Mouse (Mus musculus) lung, embryonic 15.5 days (tissue): ENCODE data around the gene A730071L15Rik. TPM values are rescaled to one million over a fixed set of nuclear protein-coding genes. Genes with fewer than 3 reads are reported as not detected.
A peak's percentile ranks its signal among the peaks of the same experiment; 100 is the strongest.

ENCODE experiments used
- ATAC-seq: fragments of 200-750 bp; cut with Nextera tagmentation; 2 replicates; pipeline ENCODE4 v1.8.0; 2017; ENCODE audit warnings: moderate number of reproducible peaks, borderline replicate concordance; ENCODE audit not compliant: low FRiP score, low TSS enrichment; ENCODE audit errors: extremely low read depth
- H3K27ac ChIP-seq: fragments of 300-500 bp; sonication (generic); 2 replicates; pipeline ENCODE4 v1.5.1; 2015; ENCODE audit warnings: moderate library complexity, mild to moderate bottlenecking, inconsistent platforms
- H3K27me3 ChIP-seq: fragments of 300-500 bp; sonication (generic); 2 replicates; pipeline ENCODE4 v1.6.1; 2015; ENCODE audit warnings: inconsistent platforms
- H3K36me3 ChIP-seq: fragments of 300-500 bp; sonication (generic); 2 replicates; pipeline ENCODE4 v1.6.1; 2015; ENCODE audit warnings: inconsistent platforms
- H3K4me1 ChIP-seq: fragments of 300-500 bp; sonication (generic); 2 replicates; pipeline ENCODE4 v1.6.1; 2015; ENCODE audit warnings: inconsistent platforms
- H3K4me2 ChIP-seq: fragments of 300-500 bp; sonication (generic); 2 replicates; pipeline ENCODE4 v1.6.1; 2015; ENCODE audit warnings: inconsistent platforms, mild to moderate bottlenecking, moderate library complexity
- H3K4me3 ChIP-seq: fragments of 300-500 bp; sonication (generic); 2 replicates; pipeline ENCODE4 v1.5.1; 2015; ENCODE audit warnings: mild to moderate bottlenecking, inconsistent platforms
- H3K9ac ChIP-seq: fragments of 300-500 bp; sonication (generic); 2 replicates; pipeline ENCODE4 v1.6.1; 2015; ENCODE audit warnings: inconsistent platforms
- H3K9me3 ChIP-seq: fragments of 300-500 bp; sonication (generic); 2 replicates; pipeline ENCODE4 v1.6.1; 2016; ENCODE audit warnings: inconsistent platforms
- WGBS: fragments of 180-500 bp; shearing (Covaris S2); methylation state at CpG from one replicate; pipeline ENCODE4 v1.1.7; 2015; 5-methylcytosine and 5-hydroxymethylcytosine counted together
- polyA plus RNA-seq: library from polyadenylated mRNA; unstranded; fragments of >200 nt; fragmentation: Nextera tagmentation; extraction: Ambion mirVana; gene quantifications from 2 replicates; pipeline ENCODE4 v1.2.1, GENCODE M21; 2015

A730071L15Rik gene
- polyA plus RNA-seq, 1 experiment from 2014 or later = 0.42 TPM

GRCm38 (mm10) chr11:6187399-6187798, 12.4 kb upstream of the A730071L15Rik start:
- 79% methylated on average over 3 of the region's 3 CpGs for WGBS
- Histone ChIP-seq H3K4me2 (no peak overlapping the region), H3K27ac (no peak overlapping the region), H3K4me1 (peaks cover 12% of the 10 kb centered on the region; the same call in 1 of the 2 replicates), H3K27me3 (no peaks in the 10 kb centered on the region), H3K9ac (no peak overlapping the region), H3K36me3 (peaks cover 21% of the 10 kb centered on the region), H3K4me3 (no peak overlapping the region), H3K9me3 (no peaks in the 10 kb centered on the region)
- ATAC-seq = no peak

- Histone ChIP-seq H3K4me2 (no peak overlapping the region), H3K36me3 (peaks cover 26% of the 10 kb centered on the region), H3K4me1 (peaks cover 12% of the 10 kb centered on the region; the same call in 1 of the 2 replicates), H3K9ac (no peak overlapping the region), H3K27ac (no peak overlapping the region), H3K9me3 (no peaks in the 10 kb centered on the region), H3K4me3 (no peak overlapping the region), H3K27me3 (no peaks in the 10 kb centered on the region)
- WGBS = 2% methylated on average over 2 of the region's 2 CpGs
- peak; percentile 42; the same call in 1 of the 2 replicates for ATAC-seq
Observed at GRCm38 (mm10) chr11:6187878-6188277, 12.0 kb upstream of the A730071L15Rik start.

GRCm38 (mm10) chr11:6196780-6197179, 3.0 kb upstream of the A730071L15Rik start:
- peaks cover 16% of the 10 kb centered on the region; the same call in 1 of the 2 replicates for H3K4me1 ChIP-seq
- no peak overlapping the region for H3K27ac ChIP-seq
- no peaks in the 10 kb centered on the region for H3K27me3 ChIP-seq
- no peak overlapping the region for H3K9ac ChIP-seq
- no peak for ATAC-seq
- no peak overlapping the region for H3K4me2 ChIP-seq
- WGBS = 88% methylated on average over 8 of the region's 8 CpGs
- no peaks in the 10 kb centered on the region for H3K9me3 ChIP-seq
- H3K36me3 ChIP-seq = peaks cover 18% of the 10 kb centered on the region; the same call in 1 of the 2 replicates
- no peak overlapping the region for H3K4me3 ChIP-seq

GRCm38 (mm10) chr11:6198449-6198848, 1.4 kb upstream of the A730071L15Rik start:
- H3K9me3 ChIP-seq = no peaks in the 10 kb centered on the region
- H3K4me1 ChIP-seq = peaks cover 16% of the 10 kb centered on the region; the same call in 1 of the 2 replicates
- WGBS = 87% methylated on average over 4 of the region's 4 CpGs
- 0 out of 2 replicates have a peak, but pooled peaks cover 4% of the 10 kb centered on the region for H3K36me3 ChIP-seq
- ATAC-seq = no peak
- H3K4me2 ChIP-seq = peak overlapping the region; percentile 89
- H3K4me3 ChIP-seq = peak overlapping the region; percentile 99
- H3K27me3 ChIP-seq = no peaks in the 10 kb centered on the region
- H3K9ac ChIP-seq = no peak overlapping the region
- H3K27ac ChIP-seq = no peak overlapping the region

DNA sequence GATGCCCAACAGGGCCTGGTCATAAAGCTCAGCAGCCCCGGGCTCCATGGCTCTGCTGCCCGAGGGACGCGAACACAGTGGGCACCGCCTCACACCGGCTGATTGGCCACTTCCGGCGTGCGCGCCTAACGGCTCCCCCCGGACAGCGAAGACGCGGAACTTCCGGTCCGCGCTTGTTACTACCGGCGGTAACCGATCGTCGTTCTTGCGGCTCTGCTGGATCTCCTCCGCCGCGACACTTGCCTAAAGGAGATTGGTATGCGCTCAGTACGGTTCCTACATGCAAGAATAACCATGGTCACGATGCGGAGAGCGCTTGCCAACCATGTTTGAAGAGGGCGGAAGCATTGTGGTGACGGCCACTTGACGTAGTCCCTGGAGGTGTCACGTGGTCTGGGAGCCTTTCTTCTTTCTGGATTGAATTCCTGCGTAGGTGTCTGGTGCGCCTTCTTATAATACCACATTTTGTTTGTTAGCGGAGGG, 299 bp downstream of the A730071L15Rik start, which contains the start of gene Nudcd3:
Gene Nudcd3, minus strand, starts transcription at position 329 of the 483 bp plus-strand sequence.
- no peaks in the 10 kb centered on the region for H3K9me3 ChIP-seq
- peak; percentile 96 for ATAC-seq
- H3K36me3 ChIP-seq = 0 out of 2 replicates have a peak, but pooled peaks cover 4% of the 10 kb centered on the region
- no peaks in the 10 kb centered on the region for H3K27me3 ChIP-seq
- H3K4me3 ChIP-seq = peak within 1 kb of the TSS; percentile 99
- H3K4me1 ChIP-seq = peaks cover 16% of the 10 kb centered on the region; the same call in 1 of the 2 replicates
- H3K4me2 ChIP-seq = peak within 1 kb of the TSS; percentile 89
- peak within 1 kb of the TSS; percentile 98 for H3K27ac ChIP-seq
- H3K9ac ChIP-seq = peak within 1 kb of the TSS; percentile 93
- under 1% methylated on average over 39 of the region's 39 CpGs for WGBS

- Histone ChIP-seq H3K4me3 (peak overlapping the region; percentile 99), H3K27me3 (no peaks in the 10 kb centered on the region), H3K27ac (peak overlapping the region; percentile 98), H3K9me3 (no peaks in the 10 kb centered on the region), H3K4me2 (peak overlapping the region; percentile 89), H3K9ac (peak overlapping the region; percentile 93), H3K36me3 (0 out of 2 replicates have a peak, but pooled peaks cover 4% of the 10 kb centered on the region), H3K4me1 (peaks cover 16% of the 10 kb centered on the region; the same call in 1 of the 2 replicates)
- 24% methylated on average over 9 of the region's 9 CpGs for WGBS
- no peak for ATAC-seq
Observed at GRCm38 (mm10) chr11:6200570-6200969, 741 bp downstream of the A730071L15Rik start.

- no peak overlapping the region for H3K4me2 ChIP-seq
- no peak overlapping the region for H3K4me3 ChIP-seq
- no peak overlapping the region for H3K9ac ChIP-seq
- H3K27me3 ChIP-seq = no peaks in the 10 kb centered on the region
- H3K9me3 ChIP-seq = no peaks in the 10 kb centered on the region
- H3K4me1 ChIP-seq = no peaks in the 10 kb centered on the region
- WGBS = 73% methylated on average over 2 of the region's 2 CpGs
- no peaks in the 10 kb centered on the region for H3K36me3 ChIP-seq
- no peak overlapping the region for H3K27ac ChIP-seq
- ATAC-seq = no peak
Observed at GRCm38 (mm10) chr11:6207090-6207489, 7.3 kb downstream of the A730071L15Rik start.

DNA sequence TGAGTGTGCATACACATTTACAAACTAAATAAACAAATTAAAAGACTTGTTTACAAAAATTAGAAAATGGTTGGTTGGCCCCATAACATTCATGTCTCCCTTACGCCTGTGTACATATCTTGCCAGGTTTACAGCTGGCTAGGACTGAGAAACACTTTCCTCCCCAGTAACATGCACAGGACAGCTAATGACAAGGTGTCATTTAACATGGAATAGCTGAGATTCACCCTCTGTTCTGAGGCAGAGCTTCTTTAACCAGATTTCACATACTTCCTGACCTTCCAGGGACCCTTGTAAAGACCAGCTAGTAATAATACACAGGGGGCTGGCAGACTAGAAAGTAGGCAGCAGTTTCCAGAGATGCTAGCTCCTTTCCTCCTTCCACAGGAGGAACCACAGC, 8.3 kb downstream of the A730071L15Rik start:
- no peak overlapping the region for H3K27ac ChIP-seq
- H3K4me3 ChIP-seq = no peak overlapping the region
- H3K4me2 ChIP-seq = no peak overlapping the region
- H3K9me3 ChIP-seq = no peaks in the 10 kb centered on the region
- H3K27me3 ChIP-seq = no peaks in the 10 kb centered on the region
- no peak overlapping the region for H3K9ac ChIP-seq
- no peaks in the 10 kb centered on the region for H3K4me1 ChIP-seq
- no peak for ATAC-seq
- no peaks in the 10 kb centered on the region for H3K36me3 ChIP-seq
- 53% methylated on average over 1 of the region's 1 CpGs for WGBS

DNA sequence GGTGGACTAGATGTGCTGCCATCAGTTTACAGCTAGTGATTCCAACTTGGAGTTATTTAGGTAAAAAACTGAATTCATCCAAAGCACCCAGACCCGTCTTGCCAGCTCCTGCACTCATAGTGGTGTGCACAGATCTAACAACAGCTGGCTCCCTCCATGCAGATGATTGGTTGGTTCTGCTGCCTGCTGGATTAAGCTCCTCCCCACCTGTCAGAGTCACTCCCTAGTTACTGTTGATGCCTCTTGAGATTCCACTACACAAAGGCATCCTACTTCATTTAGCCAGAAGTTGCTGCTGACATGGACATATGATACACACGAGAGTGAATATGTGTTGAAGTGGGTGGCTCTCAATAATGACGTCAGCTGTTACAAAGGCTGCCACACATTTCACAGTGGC, 17.0 kb downstream of the A730071L15Rik start:
- Histone ChIP-seq H3K27me3 (no peaks in the 10 kb centered on the region), H3K9ac (no peak overlapping the region), H3K4me1 (no peaks in the 10 kb centered on the region), H3K4me2 (no peak overlapping the region), H3K36me3 (no peaks in the 10 kb centered on the region), H3K9me3 (no peaks in the 10 kb centered on the region), H3K4me3 (no peak overlapping the region), H3K27ac (no peak overlapping the region)
- 38% methylated on average over 3 of the region's 3 CpGs for WGBS
- ATAC-seq = 0 out of 2 replicates have a peak, but pooled peaks have one; percentile 23

DNA sequence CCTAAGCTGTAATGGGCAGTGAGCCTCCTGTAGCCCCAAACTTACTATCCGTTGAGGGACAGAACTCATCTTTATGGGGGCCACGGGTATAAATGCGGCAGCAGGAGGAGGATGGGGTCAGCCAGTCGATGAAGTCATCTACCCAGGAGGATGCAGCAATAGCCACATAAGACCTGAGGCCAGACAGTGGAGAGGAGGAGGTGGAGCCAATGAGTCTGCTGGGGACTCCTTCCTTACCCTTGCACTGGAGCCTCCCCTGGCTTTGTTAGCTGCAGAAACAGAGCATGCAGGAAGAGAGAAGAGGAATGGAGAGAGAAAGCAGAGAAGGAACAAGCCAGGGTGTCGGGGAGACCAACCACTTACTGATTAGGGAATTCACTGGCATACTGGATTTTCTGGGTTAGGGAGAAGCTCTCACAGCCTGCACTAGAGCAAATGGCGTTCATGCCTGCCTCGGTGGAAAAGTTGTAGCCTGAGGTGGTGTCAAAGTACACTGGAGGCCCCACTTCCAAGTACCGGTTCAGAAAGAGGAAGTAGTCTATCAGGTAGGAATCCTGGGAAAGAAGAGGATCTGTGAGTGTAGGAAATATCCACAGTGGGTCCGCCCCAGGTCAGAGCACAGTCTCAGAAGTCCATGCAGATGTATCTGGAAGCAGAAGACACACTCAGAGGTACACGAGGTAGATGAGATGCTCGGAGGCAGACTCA, 18.5 kb downstream of the A730071L15Rik start:
- no peak for ATAC-seq
- Histone ChIP-seq H3K27ac (no peak overlapping the region), H3K4me3 (no peak overlapping the region), H3K9ac (no peak overlapping the region), H3K36me3 (no peaks in the 10 kb centered on the region), H3K27me3 (no peaks in the 10 kb centered on the region), H3K4me2 (no peak overlapping the region), H3K4me1 (no peaks in the 10 kb centered on the region), H3K9me3 (no peaks in the 10 kb centered on the region)
- 70% methylated on average over 11 of the region's 11 CpGs for WGBS

DNA sequence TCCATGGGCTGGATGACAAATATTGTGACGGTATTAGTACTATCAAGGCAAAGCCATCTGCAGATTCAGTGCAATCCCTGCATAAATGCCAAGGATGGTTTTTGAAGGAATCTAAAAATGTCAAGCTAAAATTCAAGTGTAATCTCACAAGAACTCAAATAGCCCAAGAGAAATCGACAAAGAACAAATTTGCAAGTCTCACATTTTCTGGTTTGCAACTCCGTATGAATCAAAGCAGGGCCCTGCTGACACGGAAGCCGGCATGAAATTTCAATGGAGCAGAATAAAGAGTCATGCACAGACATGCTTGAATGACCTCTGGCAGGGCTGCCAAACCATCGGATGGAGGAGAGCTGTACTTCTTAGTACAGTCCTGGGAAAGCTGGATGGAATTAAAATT, 20.1 kb downstream of the A730071L15Rik start:
- no peak overlapping the region for H3K4me2 ChIP-seq
- no peaks in the 10 kb centered on the region for H3K36me3 ChIP-seq
- H3K4me3 ChIP-seq = no peak overlapping the region
- no peaks in the 10 kb centered on the region for H3K27me3 ChIP-seq
- no peak overlapping the region for H3K9ac ChIP-seq
- no peak overlapping the region for H3K27ac ChIP-seq
- no peak for ATAC-seq
- no peaks in the 10 kb centered on the region for H3K9me3 ChIP-seq
- H3K4me1 ChIP-seq = no peaks in the 10 kb centered on the region
- WGBS = 87% methylated on average over 6 of the region's 6 CpGs

- no peak overlapping the region for H3K9ac ChIP-seq
- no peak overlapping the region for H3K27ac ChIP-seq
- no peak overlapping the region for H3K4me3 ChIP-seq
- no peak overlapping the region for H3K4me2 ChIP-seq
- WGBS = 94% methylated on average over 10 of the region's 10 CpGs
- H3K9me3 ChIP-seq = no peaks in the 10 kb centered on the region
- no peaks in the 10 kb centered on the region for H3K27me3 ChIP-seq
- ATAC-seq = no peak
- no peaks in the 10 kb centered on the region for H3K4me1 ChIP-seq
- H3K36me3 ChIP-seq = no peaks in the 10 kb centered on the region
Observed at GRCm38 (mm10) chr11:6222187-6222586, 22.4 kb downstream of the A730071L15Rik start.
